Mouse (Mus musculus) lung, postnatal 0 days (tissue): ENCODE results near the gene Rnf223.

Experiments
- CTCF ChIP-seq: IDR thresholded peaks from 2 replicates; pipeline ENCODE4 v1.5.1; 2016; ENCODE audit warnings: antibody characterized with exemption, mild to moderate bottlenecking
- EP300 ChIP-seq: IDR thresholded peaks from 2 replicates; pipeline ENCODE4 v1.6.1; 2016; ENCODE audit warnings: antibody characterized with exemption, mild to moderate bottlenecking, control low read depth

GRCm38 (mm10) chr4:156177630-156178029 lies 47.3 kb downstream of the Rnf223 start:
- TF ChIP-seq CTCF: no peak
- TF ChIP-seq EP300: no peak
